19 mouse cellular contexts compared by ENCODE assay signal in genomic region chr19:60432347-60433129, GRCm38 (mm10). TPM values are rescaled to one million over a fixed set of nuclear protein-coding genes. Genes with fewer than 3 reads are reported as not detected.
DNase-seq lines count a peak whose midpoint lies in the region; ATAC-seq and TF ChIP-seq lines count a peak whose summit lies in the region.
"Had no signal": no experiment of that assay in that cellular context is flagged by ENCODE, and none has a peak within 500 bp of the region (broad histone marks: within the 10 kb centered on the region; RNA-seq: fewer than 3 reads in every experiment).

No protein-coding gene starts in this region.

- no peaks in the 10 kb centered on the region for H3K9me3 ChIP-seq in intestine, postnatal 0 days (ENCODE audit: control insufficient read depth)
- no peaks in the 10 kb centered on the region for H3K9me3 ChIP-seq in intestine, embryonic 15.5 days
- no peaks in the 10 kb centered on the region for H3K9me3 ChIP-seq in CH12.LX (replicated peaks; ENCODE audit: low read length)
- H3K9me3 ChIP-seq: forebrain, embryonic 15.5 days; hindbrain, embryonic 15.5 days; kidney, embryonic 15.5 days; limb, embryonic 13.5 days; midbrain, embryonic 15.5 days; neural tube, embryonic 12.5 days had no signal

- POLR2A ChIA-PET in Patski (lab: Charles Lee): no interaction called here

- H3K4me3 ChIP-seq in intestine, postnatal 0 days (ENCODE audit: low read depth, low read length): no peak overlapping the region
- H3K4me3 ChIP-seq in intestine, embryonic 15.5 days (replicated peaks): no peak overlapping the region
- H3K4me3 ChIP-seq in CH12.LX (replicated peaks in 1 of 3; ENCODE audit: low read depth in 2 of 3, low read length in 2 of 3, poor library complexity in 1 of 3): no peak overlapping the region
- H3K4me3 ChIP-seq: forebrain, embryonic 15.5 days; hindbrain, embryonic 15.5 days; kidney, embryonic 15.5 days; limb, embryonic 13.5 days; midbrain, embryonic 15.5 days; neural tube, embryonic 12.5 days had no signal

- H3K27ac ChIP-seq in intestine, postnatal 0 days (ENCODE audit: low read depth, low read length): no peak overlapping the region
- H3K27ac ChIP-seq in intestine, embryonic 15.5 days: no peak overlapping the region
- no peak overlapping the region for H3K27ac ChIP-seq in CH12.LX (ENCODE audit: insufficient read depth, low read depth)
- H3K27ac ChIP-seq: forebrain, embryonic 15.5 days; hindbrain, embryonic 15.5 days; kidney, embryonic 15.5 days; limb, embryonic 13.5 days; midbrain, embryonic 15.5 days; neural tube, embryonic 12.5 days had no signal

- H3K27me3 ChIP-seq in intestine, postnatal 0 days (replicated peaks; ENCODE audit: control insufficient read depth, insufficient read depth, low read length): no peaks in the 10 kb centered on the region
- H3K27me3 ChIP-seq in intestine, embryonic 15.5 days (replicated peaks): no peaks in the 10 kb centered on the region
- H3K27me3 ChIP-seq in CH12.LX (replicated peaks) (no peaks in the 10 kb centered on the region), Patski (peaks cover 18% of the 10 kb centered on the region)
- H3K27me3 ChIP-seq: forebrain, embryonic 15.5 days; hindbrain, embryonic 15.5 days; limb, embryonic 13.5 days; midbrain, embryonic 15.5 days; neural tube, embryonic 12.5 days had no signal

- TF ChIP-seq EP300 in CH12.LX (IDR thresholded peaks at IDR 0.05; ENCODE audit: low read length): no peak

- H3K9ac ChIP-seq in intestine, postnatal 0 days (ENCODE audit: low read depth, low read length): no peak overlapping the region
- H3K9ac ChIP-seq in intestine, embryonic 15.5 days: no peak overlapping the region
- H3K9ac ChIP-seq in CH12.LX (ENCODE audit: insufficient read depth, low read depth): no peak overlapping the region
- H3K9ac ChIP-seq: forebrain, embryonic 15.5 days; hindbrain, embryonic 15.5 days; kidney, embryonic 15.5 days; limb, embryonic 13.5 days; midbrain, embryonic 15.5 days; neural tube, embryonic 12.5 days had no signal

- TF ChIP-seq RAD21 in CH12.LX (IDR thresholded peaks at IDR 0.05; ENCODE audit: low read depth, low read length): peak; percentile 27

- TF ChIP-seq POLR2A in CH12.LX (IDR thresholded peaks at IDR 0.05; ENCODE audit: low read depth, low read length): no peak

- in situ Hi-C loops in CH12.LX (cut with MboI; ENCODE audit: low pct_ligation_motif_present, low pct_unique_long_range_greater_than_20kb, low sequenced_read_pairs): loop anchor here (10.0 kb wide), 1 partner anchor 182 kb away; no protein-coding TSS in a partner anchor
- in situ Hi-C loops in Patski (cut with MboI; ENCODE audit: low pct_unique_long_range_greater_than_20kb): no loop called here

- 0 out of 2 replicates have a peak, but pooled peaks have one; percentile 25 for TF ChIP-seq CTCF in intestine, postnatal 0 days (IDR thresholded peaks at IDR 0.05; ENCODE audit: low read depth)
- TF ChIP-seq CTCF in CH12.LX (conservative IDR thresholded peaks at IDR 0.05 in 1 of 2, IDR thresholded peaks at IDR 0.05 in 1 of 2; ENCODE audit: low read depth in 2 of 2, low read length in 2 of 2) (peak in 1 of 2 experiments; percentile 30; a peak in 1 of 4 replicates), Patski (IDR thresholded peaks at IDR 0.05) (peak; percentile 56)

- CTCF ChIA-PET in Patski (lab: Charles Lee): interaction anchor here (0.9 to 1.1 kb wide), 2 partner anchors 9 to 15 kb away, joined by 3 read pairs; no protein-coding TSS in a partner anchor

- no peaks in the 10 kb centered on the region for H3K36me3 ChIP-seq in intestine, postnatal 0 days (ENCODE audit: control insufficient read depth, insufficient read depth)
- no peaks in the 10 kb centered on the region for H3K36me3 ChIP-seq in intestine, embryonic 15.5 days
- H3K36me3 ChIP-seq in CH12.LX (replicated peaks in 1 of 2; ENCODE audit: control insufficient read depth in 1 of 2, insufficient read depth in 1 of 2, low read length in 1 of 2): no peaks in the 10 kb centered on the region
- H3K36me3 ChIP-seq: forebrain, embryonic 15.5 days; hindbrain, embryonic 15.5 days; kidney, embryonic 15.5 days; limb, embryonic 13.5 days; midbrain, embryonic 15.5 days; neural tube, embryonic 12.5 days had no signal

- intact Hi-C loops in left cerebral cortex, postnatal 25 days (cut with DNase I): loop anchor here (10.0 kb wide), 1 partner anchor 292 kb away; no protein-coding TSS in a partner anchor
- intact Hi-C loops in left cerebral cortex, postnatal 4 days (cut with DNase I): loop anchor here (10.0 kb wide), 3 partner anchors 122 to 1018 kb away; partner anchors contain the start of gene Nanos1

- no peaks in the 10 kb centered on the region for H3K79me2 ChIP-seq in CH12.LX (replicated peaks; ENCODE audit: control insufficient read depth, extremely low read depth, insufficient read depth, poor library complexity, severe bottlenecking)

- H3K4me2 ChIP-seq in intestine, postnatal 0 days (replicated peaks; ENCODE audit: low read depth): no peak overlapping the region
- H3K4me2 ChIP-seq in intestine, embryonic 15.5 days (replicated peaks): no peak overlapping the region
- H3K4me2 ChIP-seq in CH12.LX (ENCODE audit: insufficient read depth, low read depth, poor library complexity, severe bottlenecking): no peak overlapping the region
- H3K4me2 ChIP-seq: forebrain, embryonic 15.5 days; hindbrain, embryonic 15.5 days; kidney, embryonic 15.5 days; limb, embryonic 13.5 days; midbrain, embryonic 15.5 days; neural tube, embryonic 12.5 days had no signal

- dilution Hi-C loops in CH12.LX (cut with MboI; ENCODE audit: extremely low pct_ligation_motif_present, extremely low pct_unique_long_range_greater_than_20kb, low sequenced_read_pairs): no loop called here

- 75% methylated on average over 6 of the region's 6 CpGs for WGBS in intestine, postnatal 0 days
- 81% methylated on average over 6 of the region's 6 CpGs for WGBS in intestine, embryonic 15.5 days

- H3K4me1 ChIP-seq in intestine, postnatal 0 days (replicated peaks; ENCODE audit: control insufficient read depth, insufficient read depth, low read length): no peaks in the 10 kb centered on the region
- H3K4me1 ChIP-seq in intestine, embryonic 15.5 days (replicated peaks): no peaks in the 10 kb centered on the region
- no peaks in the 10 kb centered on the region for H3K4me1 ChIP-seq in CH12.LX (ENCODE audit: control insufficient read depth in 1 of 2, insufficient read depth in 2 of 2)
- H3K4me1 ChIP-seq: forebrain, embryonic 15.5 days; hindbrain, embryonic 15.5 days; kidney, embryonic 15.5 days; limb, embryonic 13.5 days; midbrain, embryonic 15.5 days; neural tube, embryonic 12.5 days had no signal

- peak; percentile 5 to 53 for DNase-seq in left cerebral cortex, postnatal 25 days (ENCODE audit: low spot score in 2 of 2)
- no peak for DNase-seq in left cerebral cortex, postnatal 4 days
- DNase-seq in CH12.LX (ENCODE audit: extremely low read depth) (no peak), Patski (ENCODE audit: low read depth, low spot score) (no peak)
- no peak for DNase-seq in urinary bladder, adult 2 months (ENCODE audit: low spot score)
- DNase-seq: cerebellum, adult 18-20 months; gastrocnemius, postnatal 14 days; heart, postnatal 10 days; lung, adult 2 months; thymus, postnatal 14 days had no signal

- no peak for ATAC-seq in intestine, postnatal 0 days
- ATAC-seq in intestine, embryonic 15.5 days: no peak
- no peak for ATAC-seq in Patski
- ATAC-seq: forebrain, embryonic 15.5 days; midbrain, embryonic 15.5 days had no signal

TF ChIP-seq in CH12.LX, 34 proteins besides CTCF, POLR2A, EP300 and RAD21:
- no peak for TF ChIP-seq USF1 (IDR thresholded peaks at IDR 0.05; ENCODE audit: low read depth, low read length)
- no peak for TF ChIP-seq E2F4 (IDR thresholded peaks at IDR 0.05; ENCODE audit: insufficient replicate concordance, low read depth, low read length)
- 0 out of 2 replicates have a peak, but pooled peaks have one; percentile 4 for TF ChIP-seq SMC3 (IDR thresholded peaks at IDR 0.05; ENCODE audit: low read depth, low read length)
- no peak for TF ChIP-seq JUND (conservative IDR thresholded peaks at IDR 0.05; ENCODE audit: low read depth, low read length)

RNA-seq across cellular contexts. Expression of gene Prlhr, which starts 35.6 kb away (rescaled TPM):
- polyA plus RNA-seq in intestine, postnatal 0 days (2015; fragmentation: Nextera tagmentation; extraction: Ambion mirVana): not detected in 2 replicates
- polyA plus RNA-seq in intestine, embryonic 15.5 days (2015; fragmentation: Nextera tagmentation; extraction: Ambion mirVana): not detected in 2 replicates
- not detected for total RNA-seq in left cerebral cortex, postnatal 25 days (2021)
- under 1 TPM; 0.44 to 0.48 TPM for total RNA-seq in left cerebral cortex, postnatal 4 days (2021)
- total RNA-seq in CH12.LX (2012; rRNA removed) (not detected in 2 replicates), CH12.LX (2014; rRNA removed) (not detected in 2 replicates)
- polyA plus RNA-seq in CH12.LX (2012; ENCODE audit: insufficient read length, low read depth) (not detected in 2 replicates), Patski (2021) (not detected)
- not detected in 2 replicates for polyA plus RNA-seq in urinary bladder, adult 2 months (2012; rRNA removed)
- total RNA-seq: gastrocnemius, postnatal 14 days; heart, adult 8-10 months; heart, postnatal 10 days had no signal
- polyA plus RNA-seq: forebrain, embryonic 15.5 days; limb, embryonic 13.5 days; lung, adult 2 months; neural tube, embryonic 12.5 days had no signal

Comparison
In these comparisons a context has a peak if more than half of its experiments do, and no peak if none do; other contexts are left out.
1. DNase-seq: peak in left cerebral cortex, postnatal 25 days (2 of 2); none in left cerebral cortex, postnatal 4 days (single experiment), CH12.LX (single experiment), Patski (single experiment) and urinary bladder, adult 2 months (single experiment).